Mouse (Mus musculus) stomach, embryonic 14.5 days (tissue): Measurements from ENCODE around the gene Drc3. TPM values are rescaled to one million over a fixed set of nuclear protein-coding genes. Genes with fewer than 3 reads are reported as not detected.
A peak's percentile ranks its signal among the peaks of the same experiment; 100 is the strongest.

Experiments
- ATAC-seq: fragments of 200-750 bp; cut with Nextera tagmentation; 2 replicates; pipeline ENCODE4 v1.8.0; 2017; ENCODE audit warnings: low read depth, moderate TSS enrichment; ENCODE audit not compliant: insufficient number of reproducible peaks, insufficient read depth, low FRiP score
- H3K27ac ChIP-seq: fragments of 300-500 bp; sonication (generic); 2 replicates; pipeline ENCODE4 v1.5.1; 2014; ENCODE audit warnings: mild to moderate bottlenecking, low read length, moderate library complexity, mixed read lengths
- H3K27me3 ChIP-seq: fragments of 300-500 bp; sonication (generic); 2 replicates; pipeline ENCODE4 v1.6.1; 2014; ENCODE audit warnings: low read length, control low read depth, mixed read lengths; ENCODE audit not compliant: control insufficient read depth, insufficient read depth
- H3K36me3 ChIP-seq: fragments of 300-500 bp; sonication (generic); 2 replicates; pipeline ENCODE4 v1.6.1; 2014; ENCODE audit warnings: mild to moderate bottlenecking, control low read depth, low read length, moderate library complexity, mixed read lengths; ENCODE audit not compliant: control insufficient read depth, insufficient read depth
- H3K4me1 ChIP-seq: fragments of 300-500 bp; sonication (generic); 2 replicates; pipeline ENCODE4 v1.6.1; 2014; ENCODE audit warnings: low read length, control low read depth, mixed read lengths; ENCODE audit not compliant: control insufficient read depth, insufficient read depth
- H3K4me2 ChIP-seq: fragments of 300-500 bp; sonication (generic); replicated peaks from 2 replicates; pipeline ENCODE4 v1.6.1; 2014; ENCODE audit warnings: low read depth, low read length, control low read depth
- H3K4me3 ChIP-seq: fragments of 300-500 bp; sonication (generic); 2 replicates; pipeline ENCODE4 v1.5.1; 2014; ENCODE audit warnings: low read depth, low read length, control low read depth
- H3K9ac ChIP-seq: fragments of 300-500 bp; sonication (generic); replicated peaks from 2 replicates; pipeline ENCODE4 v1.6.1; 2014; ENCODE audit warnings: low read depth, mild to moderate bottlenecking, control low read depth, low read length, moderate library complexity, mixed read lengths
- H3K9me3 ChIP-seq: fragments of 300-500 bp; sonication (generic); 2 replicates; pipeline ENCODE4 v1.6.1; 2016; ENCODE audit warnings: low read depth, low read length, control low read depth; ENCODE audit not compliant: control insufficient read depth
- WGBS: fragments of 180-500 bp; shearing (Covaris S2); extraction: QIAGEN DNeasy Blood & Tissue Kit; methylation state at CpG from one replicate; pipeline ENCODE4 v1.1.7; 2014; 5-methylcytosine and 5-hydroxymethylcytosine counted together
- polyA plus RNA-seq: library from polyadenylated mRNA; unstranded; fragments of >200 nt; fragmentation: Nextera tagmentation; extraction: Ambion mirVana; gene quantifications from 2 replicates; pipeline ENCODE4 v1.2.1, GENCODE M21; 2014

The Drc3 gene
- polyA plus RNA-seq, 1 experiment from 2014 or later, result 0.98 TPM

- Histone ChIP-seq H3K4me3 (peak overlapping the region; percentile 75), H3K9ac (no peak overlapping the region)
- WGBS, result 51% methylated on average over 2 of the region's 2 CpGs
Measured at GRCm38 (mm10) chr11:60351388-60351787, 1.7 kb upstream of the Drc3 start.

GRCm38 (mm10) chr11:60351925-60352371, 1.2 kb upstream of the Drc3 start:
- H3K27me3 ChIP-seq, result no peaks in the 10 kb centered on the region
- no peak for ATAC-seq
- 0 out of 2 replicates have a peak, but pooled peaks cover 8% of the 10 kb centered on the region for H3K4me1 ChIP-seq
- no peaks in the 10 kb centered on the region for H3K9me3 ChIP-seq
- H3K9ac ChIP-seq, result peak overlapping the region; percentile 68
- no peaks in the 10 kb centered on the region for H3K36me3 ChIP-seq
- peak overlapping the region; percentile 44; the same call in 1 of the 2 replicates for H3K27ac ChIP-seq
- WGBS, result 14% methylated on average over 11 of the region's 11 CpGs
- H3K4me3 ChIP-seq, result peak overlapping the region; percentile 75
- peak overlapping the region; percentile 89 for H3K4me2 ChIP-seq

More at GRCm38 (mm10) chr11:60351388-60351787, 1.7 kb upstream of the Drc3 start:
- ATAC-seq, result no peak
- H3K9me3 ChIP-seq, result no peaks in the 10 kb centered on the region
- H3K4me1 ChIP-seq, result 0 out of 2 replicates have a peak, but pooled peaks cover 8% of the 10 kb centered on the region
- H3K27ac ChIP-seq, result no peak overlapping the region
- peak overlapping the region; percentile 89 for H3K4me2 ChIP-seq
- H3K27me3 ChIP-seq, result no peaks in the 10 kb centered on the region
- no peaks in the 10 kb centered on the region for H3K36me3 ChIP-seq

- no peak overlapping the region for H3K9ac ChIP-seq
- no peaks in the 10 kb centered on the region for H3K27me3 ChIP-seq
- H3K4me3 ChIP-seq, result no peak overlapping the region
- no peaks in the 10 kb centered on the region for H3K36me3 ChIP-seq
- 0 out of 2 replicates have a peak, but pooled peaks cover 8% of the 10 kb centered on the region for H3K4me1 ChIP-seq
- 67% methylated on average over 2 of the region's 2 CpGs for WGBS
- no peak for ATAC-seq
- H3K4me2 ChIP-seq, result no peak overlapping the region
- H3K27ac ChIP-seq, result no peak overlapping the region
- H3K9me3 ChIP-seq, result no peaks in the 10 kb centered on the region
Measured at GRCm38 (mm10) chr11:60355952-60356351, 2.8 kb downstream of the Drc3 start.

- Histone ChIP-seq H3K4me3 (no peak overlapping the region), H3K4me2 (no peak overlapping the region), H3K27ac (no peak overlapping the region), H3K9me3 (no peaks in the 10 kb centered on the region), H3K36me3 (no peaks in the 10 kb centered on the region), H3K4me1 (no peaks in the 10 kb centered on the region), H3K27me3 (no peaks in the 10 kb centered on the region), H3K9ac (no peak overlapping the region)
- no peak for ATAC-seq
- WGBS, result 41% methylated on average over 1 of the region's 1 CpGs
Measured at GRCm38 (mm10) chr11:60357116-60357515, 4.0 kb downstream of the Drc3 start.

- H3K4me3 ChIP-seq, result no peak overlapping the region
- ATAC-seq, result no peak
- H3K4me1 ChIP-seq, result no peaks in the 10 kb centered on the region
- no peaks in the 10 kb centered on the region for H3K9me3 ChIP-seq
- H3K9ac ChIP-seq, result no peak overlapping the region
- 50% methylated on average over 7 of the region's 7 CpGs for WGBS
- no peaks in the 10 kb centered on the region for H3K27me3 ChIP-seq
- no peaks in the 10 kb centered on the region for H3K36me3 ChIP-seq
- no peak overlapping the region for H3K4me2 ChIP-seq
- no peak overlapping the region for H3K27ac ChIP-seq
Measured at GRCm38 (mm10) chr11:60358548-60358947, 5.4 kb downstream of the Drc3 start.

- Histone ChIP-seq H3K27me3 (no peaks in the 10 kb centered on the region), H3K4me2 (no peak overlapping the region), H3K4me1 (no peaks in the 10 kb centered on the region), H3K4me3 (no peak overlapping the region), H3K9me3 (no peaks in the 10 kb centered on the region), H3K36me3 (no peaks in the 10 kb centered on the region), H3K27ac (no peak overlapping the region), H3K9ac (no peak overlapping the region)
- WGBS, result 52% methylated on average over 5 of the region's 5 CpGs
- no peak for ATAC-seq
Measured at GRCm38 (mm10) chr11:60359138-60359537, 6.0 kb downstream of the Drc3 start.

- no peaks in the 10 kb centered on the region for H3K27me3 ChIP-seq
- WGBS, result 72% methylated on average over 1 of the region's 1 CpGs
- no peak overlapping the region for H3K4me2 ChIP-seq
- no peak overlapping the region for H3K9ac ChIP-seq
- ATAC-seq, result no peak
- H3K27ac ChIP-seq, result no peak overlapping the region
- H3K36me3 ChIP-seq, result no peaks in the 10 kb centered on the region
- no peaks in the 10 kb centered on the region for H3K9me3 ChIP-seq
- H3K4me1 ChIP-seq, result no peaks in the 10 kb centered on the region
- no peak overlapping the region for H3K4me3 ChIP-seq
Measured at GRCm38 (mm10) chr11:60359936-60360335, 6.8 kb downstream of the Drc3 start.

- Histone ChIP-seq H3K4me2 (no peak overlapping the region), H3K9me3 (no peaks in the 10 kb centered on the region), H3K27ac (no peak overlapping the region), H3K9ac (no peak overlapping the region), H3K4me1 (no peaks in the 10 kb centered on the region), H3K4me3 (no peak overlapping the region), H3K36me3 (no peaks in the 10 kb centered on the region), H3K27me3 (no peaks in the 10 kb centered on the region)
- no peak for ATAC-seq
- WGBS, result 70% methylated on average over 5 of the region's 5 CpGs
Measured at GRCm38 (mm10) chr11:60360631-60361201, 7.6 kb downstream of the Drc3 start.
